Mouse (Mus musculus): ENCODE measurements at regions not wholly inside any gene's neighbourhood (a gene's known extent, or its start where the extent isn't known, plus 50 kb on each side); places are given as distances from the start of the nearest gene placed in this dataset.

- DNase-seq = no peak
Observed at GRCm38 (mm10) chr13:16670047-16670733, 658.5 kb downstream of the Inhba start.

- no peak for DNase-seq
Observed at GRCm38 (mm10) chr13:16670736-16671135, 659.1 kb downstream of the Inhba start.

- DNase-seq = no peak
Observed at GRCm38 (mm10) chr13:16676873-16677272, 665.2 kb downstream of the Inhba start.

- DNase-seq = no peak
Observed at GRCm38 (mm10) chr13:16678246-16679024, 666.8 kb downstream of the Inhba start.

- DNase-seq = no peak
Observed at GRCm38 (mm10) chr13:16694201-16694600, 682.5 kb downstream of the Inhba start.

GRCm38 (mm10) chr13:16700934-16701333 is 689.3 kb downstream of the Inhba start:
- no peak for DNase-seq

- DNase-seq = no peak
Observed at GRCm38 (mm10) chr13:16702138-16702537, 690.5 kb downstream of the Inhba start.

- no peak for DNase-seq
Observed at GRCm38 (mm10) chr13:16705217-16706104, 693.8 kb downstream of the Inhba start.

GRCm38 (mm10) chr13:16706105-16706442 is 694.4 kb downstream of the Inhba start:
- no peak for DNase-seq

GRCm38 (mm10) chr13:16715296-16715960 is 703.8 kb downstream of the Inhba start:
- no peak for DNase-seq

GRCm38 (mm10) chr13:16716340-16716739 is 704.7 kb downstream of the Inhba start:
- DNase-seq = no peak

- no peak for DNase-seq
Observed at GRCm38 (mm10) chr13:16716796-16717749, 705.4 kb downstream of the Inhba start.

- no peak for DNase-seq
Observed at GRCm38 (mm10) chr13:16720090-16720489, 708.4 kb downstream of the Inhba start.

GRCm38 (mm10) chr13:16725350-16725749 is 713.7 kb downstream of the Inhba start:
- DNase-seq = no peak

- no peak for DNase-seq
Observed at GRCm38 (mm10) chr13:16738313-16738712, 726.7 kb downstream of the Inhba start.

GRCm38 (mm10) chr13:16739563-16739962 is 727.9 kb downstream of the Inhba start:
- no peak for DNase-seq

GRCm38 (mm10) chr13:16744237-16744636 is 732.6 kb downstream of the Inhba start:
- no peak for DNase-seq

- no peak for DNase-seq
Observed at GRCm38 (mm10) chr13:16745644-16746043, 734.0 kb downstream of the Inhba start.

GRCm38 (mm10) chr13:16746451-16746850 is 734.8 kb downstream of the Inhba start:
- no peak for DNase-seq

- DNase-seq = no peak
Observed at GRCm38 (mm10) chr13:16756264-16756663, 744.6 kb downstream of the Inhba start.

GRCm38 (mm10) chr13:16760045-16760444 is 748.4 kb downstream of the Inhba start:
- no peak for DNase-seq

All from adrenal gland, postnatal 10 days (tissue).